Mouse (Mus musculus): ENCODE measurements around the gene Epha1. TPM values are rescaled to one million over a fixed set of nuclear protein-coding genes. Genes with fewer than 3 reads are reported as not detected.

Epha1 gene
- polyA plus RNA-seq, 1 experiment from 2014 or later: 0.25 TPM

DNA sequence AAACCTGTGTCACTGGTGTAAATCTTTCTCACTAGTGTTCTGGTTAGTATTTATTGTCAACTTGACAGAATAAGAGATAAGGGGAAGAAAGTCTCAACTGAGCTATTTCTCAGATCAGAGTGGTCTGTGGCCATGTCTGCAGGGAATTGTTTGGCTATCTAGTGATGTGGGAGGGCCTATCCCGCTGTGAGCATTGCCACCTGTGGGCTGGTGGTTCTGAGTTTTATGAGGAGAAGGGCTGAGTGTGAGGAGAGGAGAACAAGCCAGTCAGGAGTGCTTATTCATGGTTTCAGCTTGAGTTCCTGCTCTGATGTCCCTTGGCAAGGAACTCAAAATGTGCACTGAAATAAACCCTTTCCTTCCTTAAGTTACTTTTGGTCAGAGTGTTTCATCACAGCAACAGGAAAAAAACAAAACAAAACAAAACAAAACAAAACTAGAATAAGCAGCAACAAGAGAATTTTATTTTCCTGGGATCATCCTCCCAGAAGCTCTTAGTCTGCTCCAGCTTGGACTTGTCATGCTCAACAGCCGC lies 18.8 kb upstream of the Epha1 start:
- no peaks in the 10 kb centered on the region for H3K36me3 ChIP-seq (ENCODE audit: control insufficient read depth, insufficient read depth, low read length)
- H3K4me1 ChIP-seq (ENCODE audit: control insufficient read depth, insufficient read depth, low read depth, low read length): no peaks in the 10 kb centered on the region
- WGBS: 57% methylated on average over 2 of the region's 2 CpGs
- no peaks in the 10 kb centered on the region for H3K9me3 ChIP-seq (ENCODE audit: control insufficient read depth, low read length)
- ATAC-seq: no peak
- H3K27me3 ChIP-seq (replicated peaks; ENCODE audit: control insufficient read depth, insufficient read depth, low read length): no peaks in the 10 kb centered on the region
- no peak overlapping the region for H3K4me3 ChIP-seq (ENCODE audit: low read length)
- H3K9ac ChIP-seq (ENCODE audit: low read depth, low read length): no peak overlapping the region
- H3K27ac ChIP-seq (ENCODE audit: low read depth, low read length): no peak overlapping the region
- H3K4me2 ChIP-seq (ENCODE audit: low read length): no peak overlapping the region

GRCm38 (mm10) chr6:42385635-42386034 lies 12.6 kb upstream of the Epha1 start:
- H3K9me3 ChIP-seq (ENCODE audit: control insufficient read depth, low read length): no peaks in the 10 kb centered on the region
- H3K27ac ChIP-seq (ENCODE audit: low read depth, low read length): no peak overlapping the region
- no peak for ATAC-seq
- H3K4me3 ChIP-seq (ENCODE audit: low read length): no peak overlapping the region
- no peaks in the 10 kb centered on the region for H3K27me3 ChIP-seq (replicated peaks; ENCODE audit: control insufficient read depth, insufficient read depth, low read length)
- no peaks in the 10 kb centered on the region for H3K4me1 ChIP-seq (ENCODE audit: control insufficient read depth, insufficient read depth, low read depth, low read length)
- no peak overlapping the region for H3K4me2 ChIP-seq (ENCODE audit: low read length)
- H3K9ac ChIP-seq (ENCODE audit: low read depth, low read length): no peak overlapping the region
- 86% methylated on average over 4 of the region's 4 CpGs for WGBS
- H3K36me3 ChIP-seq (ENCODE audit: control insufficient read depth, insufficient read depth, low read length): no peaks in the 10 kb centered on the region

- no peak overlapping the region for H3K4me2 ChIP-seq (ENCODE audit: low read length)
- H3K27ac ChIP-seq (ENCODE audit: low read depth, low read length): no peak overlapping the region
- no peak overlapping the region for H3K4me3 ChIP-seq (ENCODE audit: low read length)
- H3K4me1 ChIP-seq (ENCODE audit: control insufficient read depth, insufficient read depth, low read depth, low read length): no peaks in the 10 kb centered on the region
- H3K27me3 ChIP-seq (replicated peaks; ENCODE audit: control insufficient read depth, insufficient read depth, low read length): no peaks in the 10 kb centered on the region
- H3K36me3 ChIP-seq (ENCODE audit: control insufficient read depth, insufficient read depth, low read length): no peaks in the 10 kb centered on the region
- no peaks in the 10 kb centered on the region for H3K9me3 ChIP-seq (ENCODE audit: control insufficient read depth, low read length)
- 89% methylated on average over 5 of the region's 5 CpGs for WGBS
- H3K9ac ChIP-seq (ENCODE audit: low read depth, low read length): no peak overlapping the region
- no peak for ATAC-seq
Measured at GRCm38 (mm10) chr6:42383360-42383759, 10.3 kb upstream of the Epha1 start.

- Histone ChIP-seq H3K27ac (ENCODE audit: low read depth, low read length) (no peak overlapping the region), H3K36me3 (ENCODE audit: control insufficient read depth, insufficient read depth, low read length) (no peaks in the 10 kb centered on the region), H3K9me3 (ENCODE audit: control insufficient read depth, low read length) (no peaks in the 10 kb centered on the region), H3K4me3 (ENCODE audit: low read length) (no peak overlapping the region), H3K4me1 (ENCODE audit: control insufficient read depth, insufficient read depth, low read depth, low read length) (no peaks in the 10 kb centered on the region), H3K4me2 (ENCODE audit: low read length) (no peak overlapping the region), H3K27me3 (replicated peaks; ENCODE audit: control insufficient read depth, insufficient read depth, low read length) (no peaks in the 10 kb centered on the region), H3K9ac (ENCODE audit: low read depth, low read length) (no peak overlapping the region)
- WGBS: 75% methylated on average over 9 of the region's 9 CpGs
- ATAC-seq: no peak
Measured at GRCm38 (mm10) chr6:42381916-42382381, 8.9 kb upstream of the Epha1 start.

DNA sequence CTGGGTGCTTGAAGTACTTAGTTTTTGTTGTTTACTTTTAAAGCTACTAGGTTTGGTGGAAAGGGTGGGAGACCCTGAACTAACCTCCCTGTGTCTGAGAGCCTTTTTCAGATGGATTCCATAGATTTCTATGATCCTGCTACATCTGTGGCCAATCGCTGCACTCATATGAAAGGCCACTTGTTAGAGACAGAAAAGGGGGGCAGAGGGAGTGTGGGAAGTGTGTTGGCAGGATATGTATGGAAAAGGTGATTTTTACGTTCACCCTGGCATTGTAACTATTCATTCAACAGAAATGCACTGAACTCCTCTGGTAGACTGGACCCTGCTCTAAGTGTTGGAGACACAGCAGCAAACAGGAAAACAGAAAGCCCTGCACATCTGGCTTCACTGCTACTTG lies 8.2 kb upstream of the Epha1 start:
- WGBS: 27% methylated on average over 2 of the region's 2 CpGs
- H3K4me2 ChIP-seq (ENCODE audit: low read length): no peak overlapping the region
- no peak overlapping the region for H3K27ac ChIP-seq (ENCODE audit: low read depth, low read length)
- H3K36me3 ChIP-seq (ENCODE audit: control insufficient read depth, insufficient read depth, low read length): no peaks in the 10 kb centered on the region
- no peaks in the 10 kb centered on the region for H3K27me3 ChIP-seq (replicated peaks; ENCODE audit: control insufficient read depth, insufficient read depth, low read length)
- ATAC-seq: no peak
- no peak overlapping the region for H3K9ac ChIP-seq (ENCODE audit: low read depth, low read length)
- no peaks in the 10 kb centered on the region for H3K9me3 ChIP-seq (ENCODE audit: control insufficient read depth, low read length)
- H3K4me1 ChIP-seq (ENCODE audit: control insufficient read depth, insufficient read depth, low read depth, low read length): no peaks in the 10 kb centered on the region
- no peak overlapping the region for H3K4me3 ChIP-seq (ENCODE audit: low read length)

GRCm38 (mm10) chr6:42380416-42381144 lies 7.5 kb upstream of the Epha1 start:
- H3K27ac ChIP-seq (ENCODE audit: low read depth, low read length): no peak overlapping the region
- ATAC-seq: no peak
- H3K27me3 ChIP-seq (replicated peaks; ENCODE audit: control insufficient read depth, insufficient read depth, low read length): no peaks in the 10 kb centered on the region
- no peaks in the 10 kb centered on the region for H3K4me1 ChIP-seq (ENCODE audit: control insufficient read depth, insufficient read depth, low read depth, low read length)
- H3K36me3 ChIP-seq (ENCODE audit: control insufficient read depth, insufficient read depth, low read length): no peaks in the 10 kb centered on the region
- no peak overlapping the region for H3K4me2 ChIP-seq (ENCODE audit: low read length)
- no peak overlapping the region for H3K4me3 ChIP-seq (ENCODE audit: low read length)
- H3K9ac ChIP-seq (ENCODE audit: low read depth, low read length): peak overlapping the region; percentile 36; the same call in 1 of the 2 replicates
- 6% methylated on average over 8 of the region's 8 CpGs for WGBS
- no peaks in the 10 kb centered on the region for H3K9me3 ChIP-seq (ENCODE audit: control insufficient read depth, low read length)

DNA sequence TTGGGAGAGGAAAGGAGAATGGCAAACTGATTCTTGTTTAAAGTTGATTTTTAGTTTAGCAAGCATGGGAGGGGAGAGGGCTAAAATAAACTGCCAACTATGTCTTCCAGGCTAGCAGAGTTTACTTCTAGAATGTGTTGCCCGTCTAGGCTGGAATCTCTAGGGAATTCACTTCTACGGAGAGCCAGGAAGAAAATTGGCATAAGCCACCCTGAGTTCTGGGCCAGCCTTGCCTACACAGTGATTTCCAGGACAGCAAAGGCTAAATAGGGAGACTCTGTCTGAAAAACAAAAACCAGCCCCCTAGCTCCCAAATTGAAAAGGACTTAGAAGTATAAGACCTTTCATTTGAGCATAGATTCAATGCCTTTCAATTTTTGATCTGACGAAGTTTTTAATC lies 6.5 kb upstream of the Epha1 start:
- Histone ChIP-seq H3K27me3 (replicated peaks; ENCODE audit: control insufficient read depth, insufficient read depth, low read length) (no peaks in the 10 kb centered on the region), H3K27ac (ENCODE audit: low read depth, low read length) (no peak overlapping the region), H3K36me3 (ENCODE audit: control insufficient read depth, insufficient read depth, low read length) (no peaks in the 10 kb centered on the region), H3K4me3 (ENCODE audit: low read length) (no peak overlapping the region), H3K4me1 (ENCODE audit: control insufficient read depth, insufficient read depth, low read depth, low read length) (no peaks in the 10 kb centered on the region), H3K4me2 (ENCODE audit: low read length) (no peak overlapping the region), H3K9ac (ENCODE audit: low read depth, low read length) (no peak overlapping the region), H3K9me3 (ENCODE audit: control insufficient read depth, low read length) (no peaks in the 10 kb centered on the region)
- ATAC-seq: no peak
- WGBS: 49% methylated on average over 3 of the region's 3 CpGs

DNA sequence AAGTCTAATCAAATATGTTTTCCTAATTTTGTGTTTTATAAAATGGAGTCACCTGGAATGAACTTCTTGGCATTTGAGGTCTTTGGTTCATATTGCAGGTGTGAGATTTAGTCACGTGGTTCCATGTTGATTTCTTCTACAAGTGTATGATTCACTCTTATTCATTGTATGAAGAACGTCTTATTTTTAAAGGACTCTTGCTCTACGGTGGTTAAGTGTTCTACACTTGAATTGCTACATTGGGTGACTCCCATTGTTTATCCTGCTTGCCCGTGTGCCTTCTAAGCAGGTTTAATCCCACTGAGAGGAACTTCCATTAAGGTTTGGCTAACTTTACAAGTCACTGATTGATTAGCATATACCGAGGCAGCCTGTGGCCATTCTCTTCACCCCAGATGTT lies 4.2 kb upstream of the Epha1 start:
- Histone ChIP-seq H3K4me3 (ENCODE audit: low read length) (no peak overlapping the region), H3K27me3 (replicated peaks; ENCODE audit: control insufficient read depth, insufficient read depth, low read length) (no peaks in the 10 kb centered on the region; the same call in 1 of the 2 replicates), H3K4me1 (ENCODE audit: control insufficient read depth, insufficient read depth, low read depth, low read length) (peaks cover 14% of the 10 kb centered on the region), H3K27ac (ENCODE audit: low read depth, low read length) (no peak overlapping the region), H3K9me3 (ENCODE audit: control insufficient read depth, low read length) (no peaks in the 10 kb centered on the region), H3K9ac (ENCODE audit: low read depth, low read length) (no peak overlapping the region), H3K36me3 (ENCODE audit: control insufficient read depth, insufficient read depth, low read length) (no peaks in the 10 kb centered on the region), H3K4me2 (ENCODE audit: low read length) (no peak overlapping the region)
- no peak for ATAC-seq
- WGBS: 82% methylated on average over 5 of the region's 5 CpGs

- Histone ChIP-seq H3K4me1 (ENCODE audit: control insufficient read depth, insufficient read depth, low read depth, low read length) (peaks cover 14% of the 10 kb centered on the region), H3K4me2 (ENCODE audit: low read length) (no peak overlapping the region), H3K36me3 (ENCODE audit: control insufficient read depth, insufficient read depth, low read length) (no peaks in the 10 kb centered on the region), H3K4me3 (ENCODE audit: low read length) (no peak overlapping the region), H3K27ac (ENCODE audit: low read depth, low read length) (no peak overlapping the region), H3K9ac (ENCODE audit: low read depth, low read length) (no peak overlapping the region; the same call in 1 of the 2 replicates), H3K9me3 (ENCODE audit: control insufficient read depth, low read length) (no peaks in the 10 kb centered on the region), H3K27me3 (replicated peaks; ENCODE audit: control insufficient read depth, insufficient read depth, low read length) (no peaks in the 10 kb centered on the region; the same call in 1 of the 2 replicates)
- 87% methylated on average over 6 of the region's 6 CpGs for WGBS
- no peak for ATAC-seq
Measured at GRCm38 (mm10) chr6:42376504-42377019, 3.5 kb upstream of the Epha1 start.

Measured in hindbrain, embryonic 16.5 days (tissue).